Mouse (Mus musculus) embryonic facial prominence, embryonic 13.5 days (tissue): Measurements from ENCODE around the gene Carm1. TPM values are rescaled to one million over a fixed set of nuclear protein-coding genes. Genes with fewer than 3 reads are reported as not detected.

Source experiments
- ATAC-seq: fragments of 200-750 bp; cut with Nextera tagmentation; 2 replicates; pipeline ENCODE4 v1.8.0; 2017; ENCODE audit warnings: low read depth; ENCODE audit not compliant: insufficient number of reproducible peaks, insufficient read depth, low FRiP score, low TSS enrichment
- H3K27ac ChIP-seq: fragments of 300-500 bp; sonication (generic); 2 replicates; pipeline ENCODE4 v1.5.1; 2015; ENCODE audit warnings: moderate library complexity, mild to moderate bottlenecking, inconsistent platforms
- H3K27me3 ChIP-seq: fragments of 300-500 bp; sonication (generic); 2 replicates; pipeline ENCODE4 v1.6.1; 2015; ENCODE audit warnings: mild to moderate bottlenecking, inconsistent platforms
- H3K36me3 ChIP-seq: fragments of 300-500 bp; sonication (generic); 2 replicates; pipeline ENCODE4 v1.6.1; 2015; ENCODE audit warnings: mild to moderate bottlenecking, inconsistent platforms
- H3K4me1 ChIP-seq: fragments of 300-500 bp; sonication (generic); 2 replicates; pipeline ENCODE4 v1.6.1; 2015; ENCODE audit warnings: inconsistent platforms
- H3K4me2 ChIP-seq: fragments of 300-500 bp; sonication (generic); 2 replicates; pipeline ENCODE4 v1.6.1; 2015; ENCODE audit warnings: moderate library complexity, mild to moderate bottlenecking, inconsistent platforms
- H3K4me3 ChIP-seq: fragments of 300-500 bp; sonication (generic); 2 replicates; pipeline ENCODE4 v1.5.1; 2015; ENCODE audit warnings: mild to moderate bottlenecking, inconsistent platforms
- H3K9ac ChIP-seq: fragments of 300-500 bp; sonication (generic); 2 replicates; pipeline ENCODE4 v1.6.1; 2015; ENCODE audit warnings: mild to moderate bottlenecking, inconsistent platforms
- H3K9me3 ChIP-seq: fragments of 300-500 bp; sonication (generic); 2 replicates; pipeline ENCODE4 v1.6.1; 2016; ENCODE audit warnings: inconsistent platforms
- WGBS: fragments of 180-500 bp; shearing (Covaris S2); methylation state at CpG from one replicate; pipeline ENCODE4 v1.1.7; 2015; ENCODE audit warnings: mixed read lengths; 5-methylcytosine and 5-hydroxymethylcytosine counted together
- polyA plus RNA-seq: library from polyadenylated mRNA; unstranded; fragments of >200 nt; fragmentation: Nextera tagmentation; extraction: Ambion mirVana; gene quantifications from 2 replicates; pipeline ENCODE4 v1.2.1, GENCODE M21; 2015

Carm1 gene
- polyA plus RNA-seq, 1 experiment from 2014 or later: 46.2 TPM

- H3K27ac ChIP-seq: no peak overlapping the region
- H3K9me3 ChIP-seq: no peaks in the 10 kb centered on the region
- no peak overlapping the region for H3K9ac ChIP-seq
- 0 out of 2 replicates have a peak, but pooled peaks cover 4% of the 10 kb centered on the region for H3K4me1 ChIP-seq
- H3K4me3 ChIP-seq: no peak overlapping the region
- ATAC-seq: no peak
- no peak overlapping the region for H3K4me2 ChIP-seq
- H3K27me3 ChIP-seq: no peaks in the 10 kb centered on the region
- peaks cover 44% of the 10 kb centered on the region for H3K36me3 ChIP-seq
- 93% methylated on average over 3 of the region's 3 CpGs for WGBS
Observed at GRCm38 (mm10) chr9:21559151-21559550, 12.5 kb downstream of the Carm1 start.

- H3K4me1 ChIP-seq: no peaks in the 10 kb centered on the region
- H3K4me2 ChIP-seq: no peak overlapping the region
- WGBS: 74% methylated on average over 1 of the region's 1 CpGs
- H3K4me3 ChIP-seq: no peak overlapping the region
- H3K27ac ChIP-seq: no peak overlapping the region
- no peak overlapping the region for H3K9ac ChIP-seq
- ATAC-seq: no peak
- H3K9me3 ChIP-seq: no peaks in the 10 kb centered on the region
- H3K36me3 ChIP-seq: peaks cover 27% of the 10 kb centered on the region
- H3K27me3 ChIP-seq: no peaks in the 10 kb centered on the region
Observed at GRCm38 (mm10) chr9:21564420-21564819, 17.7 kb downstream of the Carm1 start.

- 88% methylated on average over 4 of the region's 4 CpGs for WGBS
- H3K27me3 ChIP-seq: no peaks in the 10 kb centered on the region
- H3K4me3 ChIP-seq: no peak overlapping the region
- peaks cover 34% of the 10 kb centered on the region for H3K36me3 ChIP-seq
- ATAC-seq: no peak
- H3K9me3 ChIP-seq: no peaks in the 10 kb centered on the region
- no peak overlapping the region for H3K4me2 ChIP-seq
- no peak overlapping the region for H3K9ac ChIP-seq
- no peaks in the 10 kb centered on the region for H3K4me1 ChIP-seq
- H3K27ac ChIP-seq: no peak overlapping the region
Observed at GRCm38 (mm10) chr9:21565004-21565586, 18.4 kb downstream of the Carm1 start.

- H3K27ac ChIP-seq: no peak overlapping the region
- H3K27me3 ChIP-seq: no peaks in the 10 kb centered on the region
- no peak overlapping the region for H3K4me2 ChIP-seq
- H3K4me1 ChIP-seq: no peaks in the 10 kb centered on the region
- peaks cover 41% of the 10 kb centered on the region for H3K36me3 ChIP-seq
- 89% methylated on average over 1 of the region's 1 CpGs for WGBS
- H3K9me3 ChIP-seq: no peaks in the 10 kb centered on the region
- H3K4me3 ChIP-seq: no peak overlapping the region
- H3K9ac ChIP-seq: no peak overlapping the region
- ATAC-seq: no peak
Observed at GRCm38 (mm10) chr9:21566538-21566937, 19.8 kb downstream of the Carm1 start.

- Histone ChIP-seq H3K27me3 (no peaks in the 10 kb centered on the region), H3K4me2 (no peak overlapping the region), H3K36me3 (peaks cover 41% of the 10 kb centered on the region), H3K9me3 (no peaks in the 10 kb centered on the region), H3K4me3 (no peak overlapping the region), H3K9ac (no peak overlapping the region), H3K4me1 (no peaks in the 10 kb centered on the region), H3K27ac (no peak overlapping the region)
- no peak for ATAC-seq
- 90% methylated on average over 2 of the region's 2 CpGs for WGBS
Observed at GRCm38 (mm10) chr9:21567051-21567450, 20.4 kb downstream of the Carm1 start.

- Histone ChIP-seq H3K4me2 (no peak overlapping the region), H3K4me1 (no peaks in the 10 kb centered on the region), H3K27ac (no peak overlapping the region), H3K9ac (no peak overlapping the region), H3K27me3 (no peaks in the 10 kb centered on the region), H3K36me3 (peaks cover 56% of the 10 kb centered on the region), H3K4me3 (no peak overlapping the region), H3K9me3 (no peaks in the 10 kb centered on the region)
- no peak for ATAC-seq
- 87% methylated on average over 8 of the region's 8 CpGs for WGBS
Observed at GRCm38 (mm10) chr9:21568657-21569255, 22.1 kb downstream of the Carm1 start.

GRCm38 (mm10) chr9:21574012-21574801, 27.5 kb downstream of the Carm1 start:
- no peaks in the 10 kb centered on the region for H3K27me3 ChIP-seq
- H3K4me1 ChIP-seq: no peaks in the 10 kb centered on the region
- no peak overlapping the region for H3K4me2 ChIP-seq
- no peaks in the 10 kb centered on the region for H3K9me3 ChIP-seq
- H3K36me3 ChIP-seq: peaks cover 97% of the 10 kb centered on the region
- 94% methylated on average over 8 of the region's 8 CpGs for WGBS
- H3K27ac ChIP-seq: no peak overlapping the region
- no peak overlapping the region for H3K9ac ChIP-seq
- no peak overlapping the region for H3K4me3 ChIP-seq
- no peak for ATAC-seq

- H3K4me2 ChIP-seq: no peak overlapping the region
- no peak for ATAC-seq
- no peaks in the 10 kb centered on the region for H3K4me1 ChIP-seq
- H3K27ac ChIP-seq: no peak overlapping the region
- peaks cover 97% of the 10 kb centered on the region for H3K36me3 ChIP-seq
- WGBS: 92% methylated on average over 10 of the region's 10 CpGs
- H3K4me3 ChIP-seq: no peak overlapping the region
- no peak overlapping the region for H3K9ac ChIP-seq
- H3K27me3 ChIP-seq: no peaks in the 10 kb centered on the region
- no peaks in the 10 kb centered on the region for H3K9me3 ChIP-seq
Observed at GRCm38 (mm10) chr9:21575253-21575652, 28.6 kb downstream of the Carm1 start.

GRCm38 (mm10) chr9:21576286-21576685, 29.6 kb downstream of the Carm1 start:
- ATAC-seq: no peak

GRCm38 (mm10) chr9:21578226-21578625, 31.5 kb downstream of the Carm1 start:
- Histone ChIP-seq H3K27ac (no peak overlapping the region), H3K9ac (no peak overlapping the region), H3K9me3 (no peaks in the 10 kb centered on the region), H3K4me1 (no peaks in the 10 kb centered on the region), H3K4me3 (no peak overlapping the region), H3K4me2 (no peak overlapping the region), H3K36me3 (peaks cover 98% of the 10 kb centered on the region), H3K27me3 (no peaks in the 10 kb centered on the region)
- no peak for ATAC-seq
- 90% methylated on average over 3 of the region's 3 CpGs for WGBS

More at GRCm38 (mm10) chr9:21576286-21576685, 29.6 kb downstream of the Carm1 start:
- Histone ChIP-seq H3K4me2 (no peak overlapping the region), H3K27me3 (no peaks in the 10 kb centered on the region), H3K4me1 (no peaks in the 10 kb centered on the region), H3K9ac (no peak overlapping the region), H3K9me3 (no peaks in the 10 kb centered on the region), H3K27ac (no peak overlapping the region), H3K36me3 (peaks cover 98% of the 10 kb centered on the region), H3K4me3 (no peak overlapping the region)
- WGBS: 97% methylated on average over 1 of the region's 1 CpGs

- Histone ChIP-seq H3K4me1 (no peaks in the 10 kb centered on the region), H3K27ac (no peak overlapping the region), H3K4me2 (no peak overlapping the region), H3K4me3 (no peak overlapping the region), H3K36me3 (peaks cover 99% of the 10 kb centered on the region), H3K27me3 (no peaks in the 10 kb centered on the region), H3K9me3 (no peaks in the 10 kb centered on the region), H3K9ac (no peak overlapping the region)
- 84% methylated on average over 1 of the region's 1 CpGs for WGBS
- ATAC-seq: no peak
Observed at GRCm38 (mm10) chr9:21585401-21585800, 38.7 kb downstream of the Carm1 start.
